Mouse (Mus musculus) bone marrow macrophage, adult 2 months (primary cell): Measurements from ENCODE around the gene Lcn11. TPM values are rescaled to one million over a fixed set of nuclear protein-coding genes. Genes with fewer than 3 reads are reported as not detected.

Source experiments
- H3K27ac ChIP-seq: 2 replicates; pipeline ENCODE4 v1.5.1; 2012; ENCODE audit warnings: low read depth, low read length; ENCODE audit not compliant: insufficient read depth
- H3K4me1 ChIP-seq: 2 replicates; pipeline ENCODE4 v1.6.1; 2012; ENCODE audit warnings: low read length; ENCODE audit not compliant: control insufficient read depth, insufficient read depth
- H3K4me3 ChIP-seq: 2 replicates; pipeline ENCODE4 v1.5.1; 2012; ENCODE audit warnings: mild to moderate bottlenecking, low read length, moderate library complexity; ENCODE audit not compliant: insufficient read depth
- CTCF ChIP-seq: IDR thresholded peaks from 2 replicates; pipeline ENCODE4 v1.5.1; 2012; ENCODE audit warnings: low read depth, mild to moderate bottlenecking, low read length, moderate library complexity
- POLR2A ChIP-seq: IDR thresholded peaks from 2 replicates; pipeline ENCODE4 v1.6.1; 2012; ENCODE audit warnings: mild to moderate bottlenecking, low read depth, low read length, borderline replicate concordance
- polyA plus RNA-seq: library from polyadenylated mRNA; stranded (reverse); fragments of >200 nt; gene quantifications from 2 replicates; pipeline ENCODE4 v1.2.4, GENCODE M21; 2012; ENCODE audit not compliant: missing spikeins, insufficient read depth, insufficient read length

Gene Lcn11
- polyA plus RNA-seq, 1 experiment: not detected

DNA sequence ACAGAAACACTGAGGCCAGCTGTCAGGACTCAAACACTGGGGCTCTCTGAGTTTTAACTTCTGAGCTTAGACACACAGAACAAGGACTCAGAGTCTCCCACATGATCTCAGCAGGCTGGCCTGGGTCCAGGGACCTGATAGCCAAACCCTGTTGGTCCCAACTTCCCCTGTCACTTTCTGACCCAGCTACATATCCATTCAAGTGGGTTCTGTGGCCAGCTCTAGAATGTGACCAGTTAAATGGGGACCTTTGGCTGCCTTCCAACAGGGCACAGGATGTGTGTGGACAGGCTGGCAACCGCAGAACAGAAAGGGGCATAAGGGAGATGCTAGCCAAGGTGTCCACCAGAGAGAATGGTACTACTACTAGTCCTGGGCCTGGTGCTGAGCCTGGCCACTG is 46.0 kb downstream of the Lcn11 start, which contains the start of gene Lcn9:
TSS of gene Lcn9 (plus strand) at position 348 of the 400 bp plus-strand sequence.
- Histone ChIP-seq H3K4me1 (peaks cover 4% of the 10 kb centered on the region; the same call in 1 of the 2 replicates), H3K4me3 (no peak within 1 kb of the TSS), H3K27ac (no peak within 1 kb of the TSS)
- no peak for TF ChIP-seq POLR2A
- no peak for TF ChIP-seq CTCF

GRCm38 (mm10) chr2:25824751-25825150 is 47.9 kb downstream of the Lcn11 start:
- Histone ChIP-seq H3K27ac (no peak overlapping the region), H3K4me1 (peaks cover 4% of the 10 kb centered on the region; the same call in 1 of the 2 replicates), H3K4me3 (no peak overlapping the region)
- no peak for TF ChIP-seq CTCF

DNA sequence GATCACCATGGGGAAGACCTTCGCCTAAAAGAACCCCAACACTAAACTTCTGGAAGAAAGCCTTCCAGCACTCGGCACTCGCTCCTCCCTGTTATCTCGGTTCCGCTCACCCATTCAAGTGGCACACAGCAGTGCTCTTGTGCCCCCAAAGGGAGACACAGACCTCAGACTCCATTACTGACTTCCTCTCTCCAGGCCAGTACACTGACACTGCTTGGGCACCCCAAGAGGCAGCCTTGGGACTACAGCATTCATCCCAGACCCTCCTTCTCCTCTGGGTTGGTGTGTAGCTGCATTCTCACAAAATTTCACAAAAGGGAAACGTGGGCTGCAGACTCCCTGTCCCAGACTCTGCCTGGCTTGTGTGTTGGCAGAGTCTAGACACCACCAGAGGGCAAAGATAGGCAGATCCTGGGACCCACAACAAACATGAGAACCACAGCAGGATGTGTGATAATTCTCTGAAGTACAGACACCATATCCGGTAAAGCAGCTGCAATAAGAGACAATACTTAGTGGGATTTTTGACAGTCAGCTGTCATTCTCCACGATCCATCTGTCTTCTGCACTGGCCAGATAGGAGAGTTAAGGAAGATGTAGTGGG is 51.6 kb downstream of the Lcn11 start:
- no peaks in the 10 kb centered on the region for H3K4me1 ChIP-seq
- no peak overlapping the region for H3K27ac ChIP-seq
- no peak overlapping the region for H3K4me3 ChIP-seq
- no peak for TF ChIP-seq CTCF

Other genes starting within 250 kb of the Lcn11 start
- 14.8 and 15.5 TPM in 2 replicates for gene Traf2, start 230.1 kb upstream of the Lcn11 start, polyA plus RNA-seq
- 142 and 160 TPM in 2 replicates for gene Edf1, start 219.2 kb upstream of the Lcn11 start, polyA plus RNA-seq
- gene Mamdc4, start 202.2 kb upstream of the Lcn11 start, polyA plus RNA-seq: 0.60 and 1.3 TPM in 2 replicates
- gene Phpt1, start 201.8 kb upstream of the Lcn11 start, polyA plus RNA-seq: 20.0 and 23.0 TPM in 2 replicates
- 0.11 and 0.21 TPM in 2 replicates for gene Ajm1, start 195.3 kb upstream of the Lcn11 start, polyA plus RNA-seq
- gene Rabl6, start 168.5 kb upstream of the Lcn11 start, polyA plus RNA-seq: 76.0 and 76.9 TPM in 2 replicates
- gene Ccdc183, start 159.3 kb upstream of the Lcn11 start, polyA plus RNA-seq: not detected in 2 replicates
- 51.6 and 54.3 TPM in 2 replicates for gene Tmem141, start 155.0 kb upstream of the Lcn11 start, polyA plus RNA-seq
- 18.6 and 21.5 TPM in 2 replicates for gene Fcna, start 149.0 kb upstream of the Lcn11 start, polyA plus RNA-seq
- gene Lcn8, start 123.9 kb upstream of the Lcn11 start, polyA plus RNA-seq: not detected in 2 replicates
- not detected in 2 replicates for gene Lcn5, start 119.1 kb upstream of the Lcn11 start, polyA plus RNA-seq
- gene Lcn6, start 100.2 kb upstream of the Lcn11 start, polyA plus RNA-seq: not detected in 2 replicates
- gene Lcn10, start 94.3 kb upstream of the Lcn11 start, polyA plus RNA-seq: not detected in 2 replicates
- gene Obp2a, start 77.0 kb upstream of the Lcn11 start, polyA plus RNA-seq: not detected in 2 replicates
- 29.8 and 34.7 TPM in 2 replicates for gene Bmyc, start 70.3 kb upstream of the Lcn11 start, polyA plus RNA-seq
- not detected in 2 replicates for gene Obp2b, start 40.0 kb upstream of the Lcn11 start, polyA plus RNA-seq
- not detected in 2 replicates for gene Lcn3, start 11.4 kb upstream of the Lcn11 start, polyA plus RNA-seq
- not detected in 2 replicates for gene Gm13539, start 5.2 kb downstream of the Lcn11 start, polyA plus RNA-seq
- not detected in 2 replicates for gene Glt6d1, start 38.8 kb downstream of the Lcn11 start, polyA plus RNA-seq
- not detected in 2 replicates for gene Lcn9, start 46.1 kb downstream of the Lcn11 start, polyA plus RNA-seq
- not detected in 2 replicates for gene Sohlh1, start 70.2 kb downstream of the Lcn11 start, polyA plus RNA-seq
- gene Kcnt1, start 86.7 kb downstream of the Lcn11 start, polyA plus RNA-seq: not detected in 2 replicates
- gene Camsap1, start 206.3 kb downstream of the Lcn11 start, polyA plus RNA-seq: 11.3 and 12.0 TPM in 2 replicates
- 42.9 and 45.5 TPM in 2 replicates for gene Ubac1, start 244.7 kb downstream of the Lcn11 start, polyA plus RNA-seq